Mouse (Mus musculus): ENCODE data around the gene Gabarapl2. TPM values are rescaled to one million over a fixed set of nuclear protein-coding genes. Genes with fewer than 3 reads are reported as not detected.

Gabarapl2 gene
- polyA plus RNA-seq, 1 experiment = 94.9 TPM

GRCm38 (mm10) chr8:111963546-111963945 is 23.0 kb downstream of the Gabarapl2 start:
- TF ChIP-seq POLR2A (IDR thresholded peaks at IDR 0.05; ENCODE audit: borderline replicate concordance, low read depth, low read length) (no peak), CTCF (IDR thresholded peaks at IDR 0.05; ENCODE audit: low read depth, low read length) (no peak)
- Histone ChIP-seq H3K4me3 (ENCODE audit: insufficient read depth, low read length) (no peak overlapping the region), H3K4me1 (ENCODE audit: control insufficient read depth, insufficient read depth, low read length) (no peaks in the 10 kb centered on the region)

DNA sequence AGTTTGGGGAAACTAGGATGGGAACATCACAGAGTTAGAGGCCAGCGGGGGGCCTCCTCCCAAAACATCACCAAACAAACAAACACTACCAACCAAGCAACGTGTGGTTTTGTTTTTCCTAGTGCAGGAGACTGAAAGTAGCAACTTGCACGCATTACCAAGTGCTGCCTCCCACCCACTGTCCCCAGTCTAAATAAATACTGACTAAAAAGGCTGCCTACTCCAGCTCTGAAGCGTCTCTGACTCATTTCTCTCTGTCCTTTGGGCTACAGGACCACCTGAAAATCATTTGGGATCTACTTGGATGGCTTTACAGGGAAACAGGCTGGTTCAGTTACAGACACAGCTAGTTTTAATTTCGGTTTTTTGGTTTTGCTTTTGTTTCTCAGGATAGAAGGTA is 23.8 kb downstream of the Gabarapl2 start:
- no peak overlapping the region for H3K4me3 ChIP-seq (ENCODE audit: insufficient read depth, low read length)
- no peak for TF ChIP-seq POLR2A (IDR thresholded peaks at IDR 0.05; ENCODE audit: borderline replicate concordance, low read depth, low read length)
- TF ChIP-seq CTCF (IDR thresholded peaks at IDR 0.05; ENCODE audit: low read depth, low read length) = no peak
- no peak overlapping the region for H3K27ac ChIP-seq (ENCODE audit: insufficient read depth, low read depth, low read length)
- no peaks in the 10 kb centered on the region for H3K4me1 ChIP-seq (ENCODE audit: control insufficient read depth, insufficient read depth, low read length)

More at GRCm38 (mm10) chr8:111963546-111963945, 23.0 kb downstream of the Gabarapl2 start:
- H3K27ac ChIP-seq (ENCODE audit: insufficient read depth, low read depth, low read length) = no peak overlapping the region

GRCm38 (mm10) chr8:111964849-111965561 is 24.5 kb downstream of the Gabarapl2 start:
- no peak overlapping the region for H3K27ac ChIP-seq (ENCODE audit: insufficient read depth, low read depth, low read length)
- TF ChIP-seq CTCF (IDR thresholded peaks at IDR 0.05; ENCODE audit: low read depth, low read length) = no peak
- no peak for TF ChIP-seq POLR2A (IDR thresholded peaks at IDR 0.05; ENCODE audit: borderline replicate concordance, low read depth, low read length)
- no peaks in the 10 kb centered on the region for H3K4me1 ChIP-seq (ENCODE audit: control insufficient read depth, insufficient read depth, low read length)
- no peak overlapping the region for H3K4me3 ChIP-seq (ENCODE audit: insufficient read depth, low read length)

DNA sequence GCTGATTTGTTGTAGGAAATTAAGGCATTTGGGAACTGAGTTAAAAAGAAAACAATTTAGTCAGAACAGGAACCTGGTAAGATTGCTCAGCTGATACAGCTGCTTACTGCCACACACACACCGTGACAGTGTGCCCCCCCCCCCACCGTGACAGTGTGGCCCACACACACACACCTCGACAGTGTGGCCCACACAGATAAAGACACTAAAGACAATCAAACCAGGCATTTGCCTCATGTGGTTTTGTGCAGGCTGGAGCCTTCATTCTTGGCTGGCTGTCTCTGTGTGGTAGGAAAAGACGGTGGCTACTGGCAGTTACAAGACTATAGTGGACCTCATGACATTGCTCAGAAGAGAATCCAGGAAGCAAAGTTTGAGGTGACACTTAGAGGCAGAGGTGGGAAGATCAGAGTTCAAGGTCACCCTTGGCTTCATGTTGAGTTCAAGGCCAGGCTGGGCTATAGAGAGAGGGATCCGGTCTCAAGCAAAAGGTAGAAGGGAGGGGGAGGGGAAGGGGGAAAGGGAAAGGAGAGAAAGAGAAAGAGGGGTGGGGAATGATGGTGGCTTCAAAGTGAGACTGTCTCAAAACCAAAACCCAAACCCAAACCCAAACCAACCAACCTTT is 26.9 kb downstream of the Gabarapl2 start:
- H3K27ac ChIP-seq (ENCODE audit: insufficient read depth, low read depth, low read length) = no peak overlapping the region
- no peaks in the 10 kb centered on the region for H3K4me1 ChIP-seq (ENCODE audit: control insufficient read depth, insufficient read depth, low read length)
- no peak overlapping the region for H3K4me3 ChIP-seq (ENCODE audit: insufficient read depth, low read length)
- no peak for TF ChIP-seq POLR2A (IDR thresholded peaks at IDR 0.05; ENCODE audit: borderline replicate concordance, low read depth, low read length)
- TF ChIP-seq CTCF (IDR thresholded peaks at IDR 0.05; ENCODE audit: low read depth, low read length) = no peak

- TF ChIP-seq CTCF (IDR thresholded peaks at IDR 0.05; ENCODE audit: low read depth, low read length) (no peak), POLR2A (IDR thresholded peaks at IDR 0.05; ENCODE audit: borderline replicate concordance, low read depth, low read length) (no peak)
- Histone ChIP-seq H3K4me3 (ENCODE audit: insufficient read depth, low read length) (no peak overlapping the region), H3K4me1 (ENCODE audit: control insufficient read depth, insufficient read depth, low read length) (no peaks in the 10 kb centered on the region), H3K27ac (ENCODE audit: insufficient read depth, low read depth, low read length) (no peak overlapping the region)
Measured at GRCm38 (mm10) chr8:111968541-111968940, 28.0 kb downstream of the Gabarapl2 start.

- no peak overlapping the region for H3K4me3 ChIP-seq (ENCODE audit: insufficient read depth, low read length)
- no peaks in the 10 kb centered on the region for H3K4me1 ChIP-seq (ENCODE audit: control insufficient read depth, insufficient read depth, low read length)
- H3K27ac ChIP-seq (ENCODE audit: insufficient read depth, low read depth, low read length) = no peak overlapping the region
- TF ChIP-seq CTCF (IDR thresholded peaks at IDR 0.05; ENCODE audit: low read depth, low read length) (no peak), POLR2A (IDR thresholded peaks at IDR 0.05; ENCODE audit: borderline replicate concordance, low read depth, low read length) (no peak)
Measured at GRCm38 (mm10) chr8:111968991-111969390, 28.5 kb downstream of the Gabarapl2 start.

DNA sequence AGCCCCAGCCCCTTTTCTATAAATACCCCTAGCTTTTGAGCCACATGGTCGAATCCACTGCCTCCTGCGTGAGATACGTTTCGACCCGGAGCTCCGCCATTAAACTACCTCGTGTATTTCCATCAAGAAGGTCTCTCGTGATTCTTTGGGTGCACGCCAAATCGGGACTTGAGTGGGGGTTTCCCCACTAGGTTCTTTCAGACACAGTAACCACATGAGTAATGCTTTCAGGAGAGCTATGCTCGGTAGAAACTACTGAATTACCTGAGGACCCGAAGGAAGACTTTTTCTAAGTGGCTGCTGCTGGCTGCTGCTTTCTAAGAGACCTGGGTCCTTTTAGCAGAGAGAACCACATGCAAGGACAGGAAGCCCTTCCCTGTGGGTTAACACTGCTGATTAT is 33.6 kb downstream of the Gabarapl2 start:
- H3K27ac ChIP-seq (ENCODE audit: insufficient read depth, low read depth, low read length) = no peak overlapping the region
- no peak overlapping the region for H3K4me3 ChIP-seq (ENCODE audit: insufficient read depth, low read length)
- TF ChIP-seq POLR2A (IDR thresholded peaks at IDR 0.05; ENCODE audit: borderline replicate concordance, low read depth, low read length) (no peak), CTCF (IDR thresholded peaks at IDR 0.05; ENCODE audit: low read depth, low read length) (no peak)
- H3K4me1 ChIP-seq (ENCODE audit: control insufficient read depth, insufficient read depth, low read length) = no peaks in the 10 kb centered on the region

GRCm38 (mm10) chr8:111975706-111976105 is 35.2 kb downstream of the Gabarapl2 start:
- no peak overlapping the region for H3K27ac ChIP-seq (ENCODE audit: insufficient read depth, low read depth, low read length)
- no peak overlapping the region for H3K4me3 ChIP-seq (ENCODE audit: insufficient read depth, low read length)
- TF ChIP-seq POLR2A (IDR thresholded peaks at IDR 0.05; ENCODE audit: borderline replicate concordance, low read depth, low read length) (no peak), CTCF (IDR thresholded peaks at IDR 0.05; ENCODE audit: low read depth, low read length) (no peak)
- no peaks in the 10 kb centered on the region for H3K4me1 ChIP-seq (ENCODE audit: control insufficient read depth, insufficient read depth, low read length)

GRCm38 (mm10) chr8:111976326-111976725 is 35.8 kb downstream of the Gabarapl2 start:
- TF ChIP-seq CTCF (IDR thresholded peaks at IDR 0.05; ENCODE audit: low read depth, low read length) (no peak), POLR2A (IDR thresholded peaks at IDR 0.05; ENCODE audit: borderline replicate concordance, low read depth, low read length) (no peak)
- no peaks in the 10 kb centered on the region for H3K4me1 ChIP-seq (ENCODE audit: control insufficient read depth, insufficient read depth, low read length)
- no peak overlapping the region for H3K4me3 ChIP-seq (ENCODE audit: insufficient read depth, low read length)
- no peak overlapping the region for H3K27ac ChIP-seq (ENCODE audit: insufficient read depth, low read depth, low read length)

DNA sequence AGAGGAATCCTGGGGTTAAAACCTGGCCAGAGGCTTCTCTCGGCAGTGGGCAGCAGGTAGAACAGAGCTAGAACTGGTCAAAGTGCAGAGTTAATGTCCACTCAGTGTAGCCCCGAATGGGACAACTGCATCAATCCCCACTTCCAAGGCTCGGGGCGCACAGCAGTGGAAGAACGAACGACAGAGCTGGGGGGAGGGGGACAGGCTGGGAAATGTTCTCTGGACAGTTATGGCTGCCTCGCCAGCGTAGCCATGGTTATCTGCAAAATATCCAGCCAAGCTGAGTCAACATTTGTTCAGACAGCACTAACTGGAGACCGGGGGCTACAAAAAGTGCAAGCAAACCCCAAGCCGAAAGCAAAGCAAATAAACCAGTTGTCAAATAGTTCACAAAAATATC is 37.6 kb downstream of the Gabarapl2 start:
- H3K4me1 ChIP-seq (ENCODE audit: control insufficient read depth, insufficient read depth, low read length) = no peaks in the 10 kb centered on the region
- H3K4me3 ChIP-seq (ENCODE audit: insufficient read depth, low read length) = no peak overlapping the region
- no peak overlapping the region for H3K27ac ChIP-seq (ENCODE audit: insufficient read depth, low read depth, low read length)
- no peak for TF ChIP-seq POLR2A (IDR thresholded peaks at IDR 0.05; ENCODE audit: borderline replicate concordance, low read depth, low read length)
- no peak for TF ChIP-seq CTCF (IDR thresholded peaks at IDR 0.05; ENCODE audit: low read depth, low read length)
